Mouse (Mus musculus): ENCODE results near the gene Icam2. TPM values are rescaled to one million over a fixed set of nuclear protein-coding genes. Genes with fewer than 3 reads are reported as not detected.
"Not testable (repeated sequence)": the region's sequence is repeated elsewhere in the genome, so short reads cannot be mapped to it uniquely, and the experiment has no call there.

Gene Icam2
- polyA plus RNA-seq, 1 experiment = 19.4 TPM

DNA sequence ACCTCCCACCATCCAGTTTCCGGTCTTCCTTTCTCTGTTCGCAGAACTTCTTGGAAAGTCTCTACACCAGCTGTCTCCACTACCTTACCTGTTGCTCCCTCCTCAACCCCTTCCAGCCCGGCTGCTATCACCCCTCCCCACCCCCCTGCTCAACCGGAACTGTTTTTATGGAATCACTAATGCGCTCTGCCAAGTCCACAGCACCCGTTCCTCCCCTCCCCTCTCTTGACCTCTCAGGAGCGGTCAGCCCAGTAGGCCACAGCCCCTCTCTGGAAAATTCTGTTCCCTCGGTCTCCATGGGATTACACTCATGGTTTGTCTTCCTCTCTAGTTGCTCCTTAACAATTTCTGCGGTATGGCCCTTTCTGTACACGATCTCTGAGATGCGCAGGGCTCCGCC is 34.7 kb downstream of the Icam2 start, which contains the start of gene Scn4a:
Gene Scn4a, minus strand, starts transcription at position 101 of the 400 bp plus-strand sequence.
- no peaks in the 10 kb centered on the region for H3K9me3 ChIP-seq
- H3K4me3 ChIP-seq (replicated peaks) = no peak within 1 kb of the TSS
- H3K27me3 ChIP-seq (replicated peaks) = peaks cover 84% of the 10 kb centered on the region
- H3K36me3 ChIP-seq (replicated peaks; ENCODE audit: low read length) = no peaks in the 10 kb centered on the region
- no peak for TF ChIP-seq GATA1 (IDR thresholded peaks at IDR 0.05; ENCODE audit: borderline replicate concordance, low read length)
- TF ChIP-seq FLI1 (IDR thresholded peaks at IDR 0.05; ENCODE audit: low read length) = no peak
- H3K4me1 ChIP-seq = peaks cover 31% of the 10 kb centered on the region

DNA sequence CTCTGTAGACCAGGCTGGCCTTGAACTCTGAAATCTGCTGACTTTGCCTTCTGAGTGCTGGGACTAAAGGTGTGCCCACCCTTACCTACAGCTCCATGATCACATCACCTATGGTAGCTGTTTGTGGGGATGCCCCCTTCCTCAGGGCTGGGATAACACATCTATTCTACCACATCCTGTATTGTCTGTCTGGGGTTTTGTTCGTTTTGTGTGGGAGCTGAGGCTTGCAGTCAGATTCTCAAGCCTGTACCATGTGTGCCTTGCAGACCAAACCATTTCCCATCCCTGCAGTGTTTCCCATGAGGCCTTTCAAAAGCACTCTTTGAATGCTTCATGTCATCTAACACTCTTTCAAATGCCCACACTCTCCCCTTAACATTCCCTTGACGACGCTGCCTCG is 35.9 kb downstream of the Icam2 start:
- TF ChIP-seq FLI1 (IDR thresholded peaks at IDR 0.05; ENCODE audit: low read length) = no peak
- no peak for TF ChIP-seq GATA1 (IDR thresholded peaks at IDR 0.05; ENCODE audit: borderline replicate concordance, low read length)
- H3K4me3 ChIP-seq (replicated peaks) = no peak overlapping the region
- H3K36me3 ChIP-seq (replicated peaks; ENCODE audit: low read length) = no peaks in the 10 kb centered on the region
- peaks cover 85% of the 10 kb centered on the region for H3K27me3 ChIP-seq (replicated peaks)
- peaks cover 31% of the 10 kb centered on the region for H3K4me1 ChIP-seq
- H3K9me3 ChIP-seq = no peaks in the 10 kb centered on the region

DNA sequence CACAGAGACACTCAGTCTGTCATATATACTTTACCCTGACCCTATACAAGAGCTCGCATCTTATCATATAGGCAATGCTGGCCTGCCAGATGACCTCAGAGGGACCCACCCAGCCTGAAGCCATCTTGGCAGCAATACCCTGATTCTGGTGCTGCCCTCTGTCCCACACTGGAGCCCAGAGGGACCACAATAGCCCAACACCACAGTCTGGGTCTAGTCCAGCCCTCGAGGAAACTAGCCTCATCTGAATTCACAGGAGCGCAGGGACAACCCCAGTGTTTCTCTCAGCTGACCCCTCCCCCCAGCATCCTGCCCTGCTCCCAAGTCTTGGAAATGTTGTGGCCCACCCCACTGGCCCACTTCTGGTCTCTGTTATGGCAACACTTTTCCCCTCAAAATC is 36.6 kb downstream of the Icam2 start:
- Histone ChIP-seq H3K4me3 (replicated peaks) (no peak overlapping the region), H3K36me3 (replicated peaks; ENCODE audit: low read length) (no peaks in the 10 kb centered on the region), H3K9me3 (no peaks in the 10 kb centered on the region), H3K27me3 (replicated peaks) (peaks cover 88% of the 10 kb centered on the region), H3K4me1 (peaks cover 31% of the 10 kb centered on the region)
- no peak for TF ChIP-seq FLI1 (IDR thresholded peaks at IDR 0.05; ENCODE audit: low read length)
- TF ChIP-seq GATA1 (IDR thresholded peaks at IDR 0.05; ENCODE audit: borderline replicate concordance, low read length) = no peak

DNA sequence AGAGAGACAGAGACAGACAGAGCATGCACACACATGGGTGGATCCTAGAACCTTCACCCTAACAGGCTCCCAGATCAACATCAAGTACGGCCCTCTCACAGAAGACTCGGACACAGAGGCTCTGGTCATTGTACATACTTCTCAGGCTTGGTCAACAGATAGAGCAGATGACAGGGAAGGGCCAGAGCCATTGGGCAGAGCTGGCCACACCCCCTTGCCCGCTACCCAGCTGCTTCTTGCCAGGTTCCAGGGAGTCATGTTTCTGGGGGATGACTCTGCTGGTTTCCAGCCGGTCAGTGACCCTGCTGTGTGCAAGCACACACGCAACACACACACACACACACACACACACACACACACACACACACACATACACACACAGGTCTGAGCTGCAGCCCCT is 37.0 kb downstream of the Icam2 start:
- Histone ChIP-seq H3K9me3 (no peaks in the 10 kb centered on the region), H3K27me3 (replicated peaks) (peaks cover 86% of the 10 kb centered on the region), H3K4me1 (peaks cover 30% of the 10 kb centered on the region), H3K4me3 (replicated peaks) (no peak overlapping the region), H3K36me3 (replicated peaks; ENCODE audit: low read length) (no peaks in the 10 kb centered on the region)
- no peak for TF ChIP-seq GATA1 (IDR thresholded peaks at IDR 0.05; ENCODE audit: borderline replicate concordance, low read length)
- no peak for TF ChIP-seq FLI1 (IDR thresholded peaks at IDR 0.05; ENCODE audit: low read length)

DNA sequence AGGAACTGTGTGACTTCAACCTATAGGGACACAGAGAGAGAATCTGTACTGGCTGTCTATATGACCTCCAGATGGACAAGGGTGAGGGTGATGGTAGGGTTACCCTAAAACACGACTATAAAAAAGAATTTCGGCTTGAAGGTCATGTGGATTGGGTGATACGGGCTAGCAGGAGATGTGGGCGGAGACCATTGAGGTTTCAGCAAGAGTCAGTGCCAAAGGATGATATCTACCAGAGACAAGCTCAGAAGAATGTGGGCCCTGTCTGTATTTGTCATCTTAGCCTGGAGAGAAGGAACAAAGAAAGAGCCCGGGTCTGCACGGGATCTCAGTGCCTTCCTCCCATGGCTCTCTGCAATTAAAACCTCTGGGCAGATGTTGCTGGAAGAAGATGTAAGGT is 38.1 kb downstream of the Icam2 start:
- H3K9me3 ChIP-seq = no peaks in the 10 kb centered on the region
- TF ChIP-seq FLI1 (IDR thresholded peaks at IDR 0.05; ENCODE audit: low read length) (no peak), GATA1 (IDR thresholded peaks at IDR 0.05; ENCODE audit: borderline replicate concordance, low read length) (no peak)
- no peak overlapping the region for H3K4me3 ChIP-seq (replicated peaks)
- peaks cover 19% of the 10 kb centered on the region; the same call in 1 of the 2 replicates for H3K4me1 ChIP-seq
- H3K27me3 ChIP-seq (replicated peaks) = peaks cover 86% of the 10 kb centered on the region
- H3K36me3 ChIP-seq (replicated peaks; ENCODE audit: low read length) = no peaks in the 10 kb centered on the region

DNA sequence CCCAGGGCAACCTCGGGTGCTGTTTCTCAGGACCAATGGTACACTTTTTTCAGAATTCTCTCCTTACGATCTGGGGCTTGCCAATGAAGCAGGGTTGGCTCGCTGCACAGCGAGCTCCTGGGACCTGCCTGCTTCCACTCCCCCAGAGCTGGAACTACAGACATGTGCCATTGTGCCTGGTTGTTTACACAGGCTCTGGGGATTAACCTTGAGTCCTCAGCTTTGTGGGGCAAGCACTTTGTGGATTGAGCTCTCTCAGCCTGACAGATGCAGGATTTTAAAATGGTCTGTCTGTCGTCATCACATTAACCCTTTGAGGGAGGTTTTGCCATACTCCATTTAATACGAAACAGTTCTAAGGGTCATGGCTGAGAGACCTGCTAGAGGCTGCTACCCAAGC is 43.0 kb downstream of the Icam2 start:
- TF ChIP-seq FLI1 (IDR thresholded peaks at IDR 0.05; ENCODE audit: low read length) (no peak), GATA1 (IDR thresholded peaks at IDR 0.05; ENCODE audit: borderline replicate concordance, low read length) (no peak)
- no peaks in the 10 kb centered on the region for H3K36me3 ChIP-seq (replicated peaks; ENCODE audit: low read length)
- no peaks in the 10 kb centered on the region for H3K9me3 ChIP-seq
- H3K4me3 ChIP-seq (replicated peaks) = no peak overlapping the region
- H3K4me1 ChIP-seq = peaks cover 6% of the 10 kb centered on the region
- peaks cover 77% of the 10 kb centered on the region for H3K27me3 ChIP-seq (replicated peaks)

DNA sequence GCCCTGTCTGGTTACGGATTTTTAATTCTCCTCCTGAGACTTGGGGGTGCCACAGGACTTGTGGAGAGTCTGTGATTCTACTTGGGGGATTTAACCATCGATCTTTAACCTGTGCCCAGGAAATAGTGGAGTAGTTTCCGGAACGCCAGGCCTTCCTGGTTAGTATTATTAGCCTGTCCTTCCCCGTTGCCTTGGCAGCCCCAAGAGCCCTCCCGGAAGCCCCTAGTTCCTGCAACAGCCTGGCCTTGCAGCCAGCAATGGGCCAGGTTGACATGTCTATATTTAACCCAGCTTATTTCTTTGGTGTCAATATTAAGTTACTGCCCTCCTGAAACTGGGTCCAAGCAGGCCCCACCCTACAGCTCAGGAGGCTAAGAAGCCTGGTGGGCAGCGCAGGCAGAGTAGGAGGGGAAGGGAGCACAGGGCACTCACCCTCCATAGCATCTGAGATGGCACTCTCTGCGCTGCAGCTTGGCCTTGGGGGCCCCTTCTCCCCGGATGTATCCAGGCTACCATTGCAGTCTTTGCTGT is 46.8 kb downstream of the Icam2 start:
- TF ChIP-seq GATA1 (IDR thresholded peaks at IDR 0.05; ENCODE audit: borderline replicate concordance, low read length) (no peak), FLI1 (IDR thresholded peaks at IDR 0.05; ENCODE audit: low read length) (no peak)
- Histone ChIP-seq H3K27me3 (replicated peaks) (peaks cover 71% of the 10 kb centered on the region), H3K36me3 (replicated peaks; ENCODE audit: low read length) (no peaks in the 10 kb centered on the region), H3K4me3 (replicated peaks) (no peak overlapping the region), H3K9me3 (no peaks in the 10 kb centered on the region), H3K4me1 (peaks cover 10% of the 10 kb centered on the region)

DNA sequence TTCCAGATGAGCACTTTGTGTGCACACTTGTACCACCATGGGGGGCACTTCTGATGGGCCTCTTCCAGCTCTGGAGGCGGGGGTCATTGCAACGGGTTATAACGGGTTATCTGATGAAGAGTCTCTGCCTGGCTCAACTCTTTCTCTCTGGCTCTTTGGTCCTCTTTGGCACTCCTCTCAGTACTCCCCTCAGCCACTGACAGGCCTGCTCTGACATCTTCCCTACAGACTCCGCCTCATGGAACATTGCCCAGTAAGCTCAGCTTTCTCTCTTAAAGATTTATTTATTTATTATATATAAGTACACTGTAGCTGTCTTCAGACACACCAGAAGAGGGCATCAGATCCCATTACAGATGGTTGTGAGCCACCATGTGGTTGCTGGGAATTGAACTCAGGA is 48.6 kb downstream of the Icam2 start:
- Histone ChIP-seq H3K4me3 (replicated peaks) (peak overlapping the region; percentile 20), H3K27me3 (replicated peaks) (peaks cover 61% of the 10 kb centered on the region), H3K4me1 (peaks cover 15% of the 10 kb centered on the region)
- not testable (repeated sequence) for H3K9me3 ChIP-seq; H3K36me3 ChIP-seq (replicated peaks; ENCODE audit: low read length)

DNA sequence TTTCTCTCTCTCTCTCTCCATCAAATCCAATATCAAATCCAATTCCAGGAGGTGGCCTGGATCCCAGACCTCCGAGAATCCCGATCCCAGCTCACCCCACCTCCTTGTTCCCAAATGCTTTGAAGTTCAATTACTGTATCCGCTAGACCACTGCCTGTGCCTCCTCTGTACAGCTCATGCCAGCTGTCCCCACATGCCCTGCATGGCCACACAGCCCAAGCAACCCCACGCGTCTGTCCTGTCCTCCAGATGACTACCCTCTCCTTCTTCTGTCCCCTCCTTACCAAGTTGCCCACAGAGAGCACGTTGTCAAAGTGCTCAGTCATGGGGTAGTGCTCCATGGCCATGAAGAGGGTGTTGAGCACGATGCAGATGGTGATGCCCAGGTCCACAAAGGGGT is 49.0 kb downstream of the Icam2 start:
- Histone ChIP-seq H3K4me1 (peaks cover 20% of the 10 kb centered on the region), H3K4me3 (replicated peaks) (peak overlapping the region; percentile 20), H3K36me3 (replicated peaks; ENCODE audit: low read length) (no peaks in the 10 kb centered on the region), H3K27me3 (replicated peaks) (peaks cover 61% of the 10 kb centered on the region), H3K9me3 (0 out of 2 replicates have a peak, but pooled peaks cover 4% of the 10 kb centered on the region)
- TF ChIP-seq FLI1 (IDR thresholded peaks at IDR 0.05; ENCODE audit: low read length) (no peak), GATA1 (IDR thresholded peaks at IDR 0.05; ENCODE audit: borderline replicate concordance, low read length) (no peak)

DNA sequence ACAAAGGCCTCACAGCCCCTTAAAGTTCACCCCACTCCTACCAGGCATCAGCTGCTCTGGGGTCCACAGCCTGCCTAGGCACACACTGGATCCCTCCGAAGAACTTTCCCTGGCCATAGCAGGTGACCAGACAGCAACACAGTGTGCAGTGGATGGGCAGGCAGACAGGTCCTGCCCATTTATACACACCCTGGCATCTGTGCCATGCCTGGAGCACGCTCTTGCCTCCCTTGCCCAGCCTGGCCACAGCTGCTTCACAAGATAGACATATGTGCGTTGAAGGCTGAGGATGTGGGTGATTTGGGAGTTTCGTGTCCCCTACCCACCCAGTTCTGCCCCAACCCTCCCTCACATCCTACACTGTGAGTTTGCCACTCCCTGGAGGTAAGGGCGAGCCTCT is 49.8 kb downstream of the Icam2 start:
- H3K9me3 ChIP-seq = 0 out of 2 replicates have a peak, but pooled peaks cover 4% of the 10 kb centered on the region
- no peak overlapping the region for H3K4me3 ChIP-seq (replicated peaks)
- H3K4me1 ChIP-seq = peaks cover 22% of the 10 kb centered on the region
- no peaks in the 10 kb centered on the region for H3K36me3 ChIP-seq (replicated peaks; ENCODE audit: low read length)
- H3K27me3 ChIP-seq (replicated peaks) = peaks cover 60% of the 10 kb centered on the region
- TF ChIP-seq FLI1 (IDR thresholded peaks at IDR 0.05; ENCODE audit: low read length) (no peak), GATA1 (IDR thresholded peaks at IDR 0.05; ENCODE audit: borderline replicate concordance, low read length) (no peak)

DNA sequence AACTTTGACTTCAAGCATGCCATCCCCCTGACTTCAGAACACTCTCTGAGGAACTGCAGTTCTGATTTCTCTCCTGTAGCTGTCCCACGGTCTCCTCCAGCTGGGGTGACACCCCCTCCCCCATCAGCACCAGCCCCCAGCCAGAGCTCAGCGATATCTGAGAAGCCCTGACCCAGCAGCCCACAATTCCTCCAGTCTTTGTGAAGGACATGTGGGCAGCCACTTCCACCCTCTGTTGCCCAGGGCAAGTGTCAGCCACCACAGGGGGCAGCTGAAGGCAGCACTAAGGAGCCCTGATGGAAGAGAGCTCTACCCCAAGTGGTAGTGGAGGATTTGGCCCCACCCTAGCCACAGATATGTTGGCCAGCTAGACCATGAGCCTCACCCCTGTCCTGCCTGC is 53.8 kb downstream of the Icam2 start:
- H3K4me3 ChIP-seq (replicated peaks) = peak overlapping the region; percentile 18
- TF ChIP-seq FLI1 (IDR thresholded peaks at IDR 0.05; ENCODE audit: low read length) (no peak), GATA1 (IDR thresholded peaks at IDR 0.05; ENCODE audit: borderline replicate concordance, low read length) (no peak)

More for the DNA sequence above, 53.8 kb downstream of the Icam2 start:
- Histone ChIP-seq H3K4me1 (peaks cover 19% of the 10 kb centered on the region), H3K36me3 (replicated peaks; ENCODE audit: low read length) (no peaks in the 10 kb centered on the region), H3K9me3 (peaks cover 8% of the 10 kb centered on the region; the same call in 1 of the 2 replicates), H3K27me3 (replicated peaks) (peaks cover 59% of the 10 kb centered on the region)
